Mouse (Mus musculus) frontal cortex, postnatal 25 days (tissue): ENCODE measurements around the gene Arhgef3.

Source experiments
- DNase-seq, 2 experiments: peaks; one replicate each; pipeline ENCODE4 v3.0.0; 2022; ENCODE audit warnings: low spot score in 2 of 2

The Arhgef3 gene

DNA sequence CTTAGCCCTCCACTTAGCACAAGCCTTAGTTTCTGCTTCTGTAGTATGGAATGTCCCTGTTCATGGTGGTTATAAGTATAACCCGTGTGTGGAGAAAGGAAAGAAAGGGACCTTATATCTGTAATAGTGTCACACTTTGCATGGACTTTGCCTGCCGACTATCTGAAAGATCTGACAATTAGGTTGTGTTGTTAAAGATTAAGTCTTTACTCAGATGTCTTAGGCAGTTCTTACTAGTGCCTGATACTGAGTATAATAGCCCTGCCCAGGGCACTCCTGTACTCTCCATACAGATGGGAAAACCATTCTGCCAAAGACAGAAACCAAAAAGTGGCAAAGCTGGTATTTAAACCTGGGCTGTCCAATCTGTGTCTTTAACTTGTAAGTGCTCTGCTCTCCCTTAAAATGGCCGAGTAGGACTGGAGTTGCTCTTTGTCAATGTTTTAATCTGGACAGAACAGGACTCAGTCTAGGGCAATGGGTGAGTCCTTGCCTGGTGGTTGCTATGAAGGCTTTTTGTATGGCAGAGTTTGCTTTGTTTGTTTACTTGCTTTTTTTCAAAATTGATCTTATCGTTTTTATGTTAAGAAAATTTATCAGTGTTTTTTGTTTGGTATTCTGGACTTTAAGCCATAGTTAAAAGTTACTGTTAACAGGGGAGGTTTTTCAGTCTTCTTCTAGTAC, 196.0 kb downstream of the Arhgef3 start:
- DNase-seq: no peak

DNA sequence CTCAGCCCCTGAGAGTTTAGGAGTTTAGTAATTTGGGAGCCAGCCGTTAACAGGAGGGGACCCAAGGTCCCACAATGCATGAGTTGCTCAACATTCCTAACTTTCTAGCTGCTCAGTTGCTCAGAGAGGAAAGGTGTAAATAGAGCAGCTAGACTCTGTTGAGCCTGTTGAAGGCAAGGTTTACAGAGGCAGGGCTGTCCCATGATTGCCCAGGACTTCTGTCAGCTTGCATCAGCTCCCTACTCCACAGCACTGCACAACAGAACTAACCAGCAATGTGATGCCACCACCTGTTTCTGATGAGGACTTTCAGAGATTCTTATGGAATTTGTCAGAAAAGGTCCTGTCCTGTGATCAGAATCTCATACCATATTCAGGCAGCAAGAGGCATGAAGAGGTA, 197.7 kb downstream of the Arhgef3 start:
- DNase-seq: no peak

GRCm38 (mm10) chr14:27315737-27316136, 201.0 kb downstream of the Arhgef3 start:
- DNase-seq: no peak

- no peak for DNase-seq
These were observed 202.4 kb downstream of the Arhgef3 start for GRCm38 (mm10) chr14:27317146-27317545.

DNA sequence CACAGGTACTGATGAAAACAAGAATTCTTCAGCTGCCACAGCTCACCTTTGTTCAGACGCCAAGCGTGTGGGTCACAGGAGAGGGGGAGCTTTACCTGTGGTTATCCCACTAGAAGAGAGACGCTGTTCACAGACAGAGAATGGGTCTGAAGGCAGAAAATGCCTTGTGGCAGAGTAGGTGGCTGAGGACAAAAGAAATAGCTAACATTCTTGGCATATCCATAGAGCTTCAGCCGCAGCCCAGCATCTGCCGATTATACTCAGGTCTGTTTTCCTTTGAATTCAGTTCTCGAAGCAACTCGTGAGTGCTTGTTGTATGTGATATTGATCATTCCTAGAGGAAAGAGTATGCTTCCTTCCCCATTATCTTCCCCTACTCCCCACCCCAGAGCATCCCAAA, 204.7 kb downstream of the Arhgef3 start:
- no peak for DNase-seq

GRCm38 (mm10) chr14:27322041-27322440, 207.3 kb downstream of the Arhgef3 start:
- no peak for DNase-seq

- DNase-seq: no peak
These were observed 210.0 kb downstream of the Arhgef3 start for GRCm38 (mm10) chr14:27324689-27325088.

DNA sequence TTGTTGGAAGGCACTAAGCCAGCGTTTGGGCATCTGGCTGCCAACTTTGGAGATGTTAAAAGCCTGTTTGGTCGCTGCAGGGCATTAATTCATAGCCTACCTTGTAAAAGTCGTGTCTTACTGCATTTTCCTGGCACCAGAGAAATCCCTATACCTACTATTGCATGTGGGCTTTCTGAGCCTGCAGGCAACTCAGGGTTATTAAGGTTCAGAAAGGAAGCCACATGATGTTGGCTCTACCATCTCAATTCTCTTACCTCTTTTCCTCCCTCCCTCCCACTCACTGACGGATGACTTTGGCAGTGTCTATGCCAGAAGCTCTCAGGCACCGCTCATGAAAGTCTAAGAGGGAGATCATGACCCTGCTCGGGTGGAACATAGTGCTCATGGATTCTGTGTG, 210.8 kb downstream of the Arhgef3 start:
- no peak for DNase-seq

- DNase-seq: no peak
These were observed 213.2 kb downstream of the Arhgef3 start for GRCm38 (mm10) chr14:27327862-27328261.

GRCm38 (mm10) chr14:27328952-27329351, 214.3 kb downstream of the Arhgef3 start:
- no peak for DNase-seq

DNA sequence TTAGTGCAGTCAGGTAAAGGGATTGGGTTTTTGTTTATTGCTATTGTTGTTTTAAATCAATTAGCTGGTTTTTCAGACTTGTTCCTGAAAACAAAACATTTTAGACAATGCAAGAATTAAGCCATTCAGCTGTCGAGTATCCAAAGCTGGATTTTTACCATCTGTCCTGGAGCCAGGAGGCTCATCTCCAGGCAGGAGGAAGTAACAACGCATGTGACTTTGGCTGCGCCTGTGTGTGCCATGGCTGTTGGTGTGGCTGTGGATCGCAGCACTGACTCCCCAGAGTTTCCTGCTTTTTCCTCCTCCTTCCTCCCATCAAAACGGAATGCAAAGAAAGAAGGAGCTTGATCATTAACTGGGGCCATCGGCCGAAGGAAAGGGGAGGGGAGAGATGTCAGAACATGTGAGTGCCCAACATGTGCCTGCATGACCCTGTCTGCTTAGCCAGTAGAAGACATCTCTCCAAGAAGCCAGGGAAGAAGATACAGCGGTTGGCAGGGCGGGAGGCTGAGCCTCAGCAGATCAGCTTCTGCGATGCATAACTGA, 216.9 kb downstream of the Arhgef3 start:
- no peak for DNase-seq

GRCm38 (mm10) chr14:27332359-27332987, 217.8 kb downstream of the Arhgef3 start:
- no peak for DNase-seq

DNA sequence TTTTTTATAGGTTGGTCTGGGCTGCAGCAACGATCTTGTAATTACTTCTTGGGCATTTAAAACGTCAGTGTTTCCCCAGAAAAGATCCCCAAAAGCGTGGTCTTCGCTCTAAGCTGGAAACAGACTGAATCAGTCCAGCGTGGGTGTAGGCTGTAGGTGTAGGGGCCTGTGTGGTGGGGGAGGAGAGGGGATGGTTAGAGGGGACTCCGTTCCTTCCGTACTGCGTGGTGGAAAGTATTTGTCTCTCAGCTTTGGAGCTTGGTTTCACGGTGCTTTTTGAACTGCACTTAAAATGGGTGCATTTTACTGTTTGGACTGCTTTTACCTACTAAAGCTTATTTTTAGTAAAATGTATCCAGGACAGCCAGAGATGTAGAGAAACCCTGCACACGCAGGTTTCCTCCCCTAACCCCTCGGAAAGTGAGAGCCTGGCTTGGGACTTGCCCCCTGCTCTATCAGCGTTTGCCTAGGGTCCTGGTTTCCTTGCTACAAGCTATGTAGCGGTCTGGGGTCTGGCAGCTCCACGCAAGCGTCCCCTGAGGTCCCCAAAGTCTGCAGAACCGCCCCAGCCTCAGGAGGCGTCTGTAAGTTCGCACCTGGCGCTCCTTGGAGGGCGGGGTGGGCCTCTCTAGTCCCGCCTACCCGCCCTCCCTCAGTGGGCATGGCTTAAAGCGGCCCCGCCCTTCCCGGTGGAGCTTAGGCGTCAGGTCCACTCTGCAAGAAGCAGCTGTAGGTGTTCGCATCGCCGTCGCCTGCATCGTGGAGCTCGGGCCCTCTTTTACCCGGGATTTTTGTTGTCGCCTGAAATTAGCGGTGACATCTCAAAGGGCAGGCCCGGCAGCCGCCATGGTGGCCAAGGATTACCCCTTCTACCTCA, 220.9 kb downstream of the Arhgef3 start:
- peak; percentile 71 to 83 for DNase-seq

GRCm38 (mm10) chr14:27336208-27337114, 221.8 kb downstream of the Arhgef3 start:
- DNase-seq: peak in 1 of 2 experiments; percentile 26

DNA sequence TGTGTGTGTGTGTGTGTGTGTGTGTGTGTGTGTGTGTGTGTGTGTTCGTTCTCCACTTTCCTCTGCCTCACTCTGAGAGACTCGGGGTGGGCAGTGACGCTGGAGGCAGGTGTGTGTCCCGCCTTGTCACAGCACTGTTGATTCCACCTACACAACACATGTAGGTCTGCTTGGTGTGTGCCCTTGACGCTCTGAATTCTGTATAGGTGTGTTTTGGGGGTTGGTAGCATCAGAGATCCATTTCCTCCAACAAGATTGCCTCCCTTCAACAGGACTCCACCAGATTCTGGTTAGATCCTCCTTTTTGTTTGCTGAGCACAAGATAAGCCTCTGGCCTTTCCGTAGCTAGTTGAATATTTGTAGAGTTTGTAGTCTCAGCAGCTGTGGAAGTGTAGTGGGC, 222.5 kb downstream of the Arhgef3 start:
- DNase-seq: no peak

DNA sequence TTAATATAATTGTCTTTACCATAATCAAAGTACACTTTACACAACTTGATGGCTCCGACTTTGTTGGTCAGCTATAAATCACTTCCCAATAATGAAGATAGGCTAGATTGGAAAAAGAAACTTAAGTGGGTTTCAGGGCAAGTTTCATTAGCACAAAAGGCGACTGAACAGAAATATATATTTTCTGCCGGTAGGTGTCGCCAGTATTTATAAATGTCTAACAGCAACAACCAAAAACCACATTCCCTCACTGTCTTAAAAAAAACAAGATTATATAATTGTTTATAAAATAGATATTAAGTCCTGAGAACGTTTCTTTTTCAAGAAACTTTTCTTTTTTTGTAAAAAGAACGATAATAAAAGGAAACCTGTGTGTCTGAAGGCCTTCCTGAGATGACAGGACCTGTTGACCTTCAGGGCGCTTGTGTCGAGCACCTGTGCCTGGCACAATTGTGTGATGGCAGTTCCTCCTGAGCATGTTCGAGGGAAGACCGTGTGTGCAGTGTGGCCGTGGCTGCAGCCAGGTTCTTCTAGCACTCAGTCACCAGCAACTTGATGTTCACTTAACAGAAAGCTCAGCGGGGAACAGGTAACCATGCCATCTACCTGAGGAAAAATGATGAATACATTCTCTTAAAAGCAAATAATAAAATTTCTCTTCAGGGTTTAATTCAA, 223.5 kb downstream of the Arhgef3 start:
- no peak for DNase-seq

- DNase-seq: no peak
These were observed 226.2 kb downstream of the Arhgef3 start for GRCm38 (mm10) chr14:27340682-27341415.

- no peak for DNase-seq
These were observed 226.8 kb downstream of the Arhgef3 start for GRCm38 (mm10) chr14:27341486-27341885.

DNA sequence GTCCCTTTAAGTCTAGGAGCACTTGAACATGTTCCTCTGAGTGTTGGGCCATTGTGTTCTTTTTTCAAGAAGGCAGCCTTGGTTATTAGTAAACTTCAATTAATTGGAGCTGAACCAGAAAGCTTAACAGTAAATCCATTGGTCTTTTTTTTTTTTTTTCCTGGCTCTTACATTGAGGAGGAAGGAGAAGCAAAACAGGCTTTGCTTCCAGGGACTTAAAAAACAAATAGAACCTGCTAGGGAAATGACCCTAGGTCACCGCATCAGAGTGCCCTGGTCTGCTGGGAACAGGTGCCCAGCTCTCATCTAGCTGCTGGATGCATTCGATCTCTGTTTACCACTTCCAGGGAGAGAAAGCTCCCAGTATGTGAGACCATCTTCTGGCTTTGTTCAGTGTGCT, 227.8 kb downstream of the Arhgef3 start:
- no peak for DNase-seq
